Mouse (Mus musculus): ENCODE data around the gene Naa30.

- TF ChIP-seq CTCF (IDR thresholded peaks at IDR 0.05; ENCODE audit: control insufficient read depth, insufficient read depth, insufficient read length) (no peak), MYOG (IDR thresholded peaks at IDR 0.05; ENCODE audit: control insufficient read depth, extremely low read depth, insufficient read length) (no peak), USF1 (IDR thresholded peaks at IDR 0.05; ENCODE audit: low read depth) (no peak), MAX (IDR thresholded peaks at IDR 0.05) (no peak)
These were observed 14.2 kb downstream of the Naa30 start for GRCm38 (mm10) chr14:49186270-49186669.

Data from C2C12 (cell line).